ENCODE assay signal across 14 mouse cellular contexts in genomic region chr4:148071508-148071907, GRCm38 (mm10). TPM values are rescaled to one million over a fixed set of nuclear protein-coding genes. Genes with fewer than 3 reads are reported as not detected.
DNase-seq lines count a peak whose midpoint lies in the region; ATAC-seq lines count a peak whose summit lies in the region.
"Had no signal": no experiment of that assay in that cellular context is flagged by ENCODE, and none has a peak within 500 bp of the region (broad histone marks: within the 10 kb centered on the region; RNA-seq: fewer than 3 reads in every experiment).

No protein-coding gene starts in this region.

- no peak overlapping the region for H3K4me3 ChIP-seq in heart, embryonic 16.5 days (ENCODE audit: low read length)
- no peak overlapping the region for H3K4me3 ChIP-seq in limb, embryonic 12.5 days (replicated peaks)
- no peak overlapping the region for H3K4me3 ChIP-seq in limb, embryonic 10.5 days

- no peaks in the 10 kb centered on the region for H3K9me3 ChIP-seq in heart, embryonic 16.5 days (replicated peaks; ENCODE audit: control insufficient read depth, low read length)
- no peaks in the 10 kb centered on the region for H3K9me3 ChIP-seq in limb, embryonic 12.5 days
- H3K9me3 ChIP-seq in limb, embryonic 10.5 days (replicated peaks) = no peaks in the 10 kb centered on the region

- DNase-seq in adrenal gland, postnatal 10 days = peak; percentile 62
- DNase-seq in adrenal gland, adult 8-10 months = no peak
- no peak for DNase-seq in heart, postnatal 4 days
- DNase-seq in limb, embryonic 10.5 days (ENCODE audit: low spot score) = no peak
- peak; percentile 18 for DNase-seq in splenic B cell, adult 2 months (ENCODE audit: low read depth, low spot score)
- DNase-seq in right cerebral cortex, adult 2 months (ENCODE audit: low spot score in 2 of 2) = no peak
- DNase-seq: cerebellum, postnatal 36 days; gastrocnemius, postnatal 36 days; lung, postnatal 14 days; spleen, adult 18-20 months; thymus, postnatal 14 days had no signal

- no peak overlapping the region for H3K27ac ChIP-seq in heart, embryonic 16.5 days (ENCODE audit: low read length)
- H3K27ac ChIP-seq in limb, embryonic 12.5 days = no peak overlapping the region
- no peak overlapping the region for H3K27ac ChIP-seq in limb, embryonic 10.5 days
- H3K27ac ChIP-seq: liver, embryonic 14.5 days had no signal

- H3K27me3 ChIP-seq in heart, embryonic 16.5 days (ENCODE audit: control insufficient read depth, insufficient read depth, low read length) = no peaks in the 10 kb centered on the region
- no peaks in the 10 kb centered on the region for H3K27me3 ChIP-seq in limb, embryonic 12.5 days
- no peaks in the 10 kb centered on the region for H3K27me3 ChIP-seq in limb, embryonic 10.5 days (ENCODE audit: low read depth, poor library complexity, severe bottlenecking)
- no peaks in the 10 kb centered on the region for H3K27me3 ChIP-seq in splenic B cell, adult 2 months (ENCODE audit: control insufficient read depth, insufficient read depth, low read length, poor library complexity, severe bottlenecking)

- no peak overlapping the region for H3K4me2 ChIP-seq in heart, embryonic 16.5 days (ENCODE audit: low read depth, low read length)
- H3K4me2 ChIP-seq in limb, embryonic 12.5 days = no peak overlapping the region

- H3K4me1 ChIP-seq in heart, embryonic 16.5 days (ENCODE audit: control insufficient read depth, insufficient read depth, low read length) = peaks cover 3% of the 10 kb centered on the region; the same call in 1 of the 2 replicates
- peaks cover 12% of the 10 kb centered on the region for H3K4me1 ChIP-seq in limb, embryonic 12.5 days (replicated peaks)
- peaks cover 23% of the 10 kb centered on the region for H3K4me1 ChIP-seq in limb, embryonic 10.5 days

- 0 out of 2 replicates have a peak overlapping the region, but pooled peaks have one; percentile 9 for H3K9ac ChIP-seq in heart, embryonic 16.5 days (ENCODE audit: low read length)
- H3K9ac ChIP-seq in limb, embryonic 12.5 days (replicated peaks) = no peak overlapping the region
- H3K9ac ChIP-seq: liver, embryonic 14.5 days had no signal

- WGBS in heart, embryonic 16.5 days = 61% methylated on average over 5 of the region's 5 CpGs
- WGBS in limb, embryonic 12.5 days = 38% methylated on average over 5 of the region's 5 CpGs
- WGBS in limb, embryonic 10.5 days = 57% methylated on average over 5 of the region's 5 CpGs

- H3K36me3 ChIP-seq in heart, embryonic 16.5 days (ENCODE audit: control insufficient read depth, insufficient read depth) = no peaks in the 10 kb centered on the region
- H3K36me3 ChIP-seq in limb, embryonic 12.5 days = no peaks in the 10 kb centered on the region
- H3K36me3 ChIP-seq in limb, embryonic 10.5 days = no peaks in the 10 kb centered on the region
- H3K36me3 ChIP-seq in splenic B cell, adult 2 months (ENCODE audit: control insufficient read depth, insufficient read depth, low read length, poor library complexity, severe bottlenecking) = no peaks in the 10 kb centered on the region

- no peak for ATAC-seq in heart, embryonic 16.5 days (replicated peaks; ENCODE audit: extremely low read depth, insufficient read depth, low FRiP score)
- ATAC-seq in limb, embryonic 12.5 days (ENCODE audit: insufficient number of reproducible peaks, insufficient read depth, low FRiP score, low TSS enrichment, low read depth) = peak; percentile 7; the same call in 1 of the 2 replicates

RNA-seq across cellular contexts. Expression of gene Agtrap, which starts 16.3 kb away (rescaled TPM):
- total RNA-seq in adrenal gland, postnatal 10 days (2021) = 10 to 100 TPM; 45.4 to 45.5 TPM
- 100 to 1,000 TPM; 117 to 136 (median 124) TPM for total RNA-seq in adrenal gland, adult 8-10 months (2022)
- 17.2 and 17.9 TPM in 2 replicates for polyA plus RNA-seq in heart, embryonic 16.5 days (2015; fragmentation: Nextera tagmentation; extraction: Ambion mirVana)
- 10 to 100 TPM; 24.8 to 27.4 TPM for total RNA-seq in heart, postnatal 4 days (2021)
- polyA plus RNA-seq in limb, embryonic 12.5 days (2016; fragmentation: Nextera tagmentation; extraction: Ambion mirVana) = 11.2 and 12.0 TPM in 2 replicates
- polyA plus RNA-seq in limb, embryonic 10.5 days (2016; fragmentation: Nextera tagmentation; extraction: Ambion mirVana) = 13.1 and 14.1 TPM in 2 replicates

RNA-seq across cellular contexts. Expression of gene Mthfr, which starts 32.6 kb away (rescaled TPM):
- 10 to 100 TPM; 41.9 to 44.0 TPM for total RNA-seq in adrenal gland, postnatal 10 days (2021)
- 10 to 100 TPM; 24.2 to 51.9 (median 36.7) TPM for total RNA-seq in adrenal gland, adult 8-10 months (2022)
- polyA plus RNA-seq in heart, embryonic 16.5 days (2015; fragmentation: Nextera tagmentation; extraction: Ambion mirVana) = 11.7 and 13.9 TPM in 2 replicates
- 10 to 100 TPM; 14.1 to 14.3 TPM for total RNA-seq in heart, postnatal 4 days (2021)
- polyA plus RNA-seq in limb, embryonic 12.5 days (2016; fragmentation: Nextera tagmentation; extraction: Ambion mirVana) = 27.3 and 28.9 TPM in 2 replicates
- polyA plus RNA-seq in limb, embryonic 10.5 days (2016; fragmentation: Nextera tagmentation; extraction: Ambion mirVana) = 23.3 and 25.8 TPM in 2 replicates

RNA-seq across cellular contexts. Expression of gene Clcn6, which starts 32.9 kb away (rescaled TPM):
- 10 to 100 TPM in 1 of 2 experiments, 1 to 10 TPM in 1; 8.4 to 12.8 TPM for total RNA-seq in adrenal gland, postnatal 10 days (2021)
- total RNA-seq in adrenal gland, adult 8-10 months (2022) = 10 to 100 TPM; 10.1 to 20.4 (median 15.8) TPM
- polyA plus RNA-seq in heart, embryonic 16.5 days (2015; fragmentation: Nextera tagmentation; extraction: Ambion mirVana) = 6.8 and 7.1 TPM in 2 replicates
- 10 to 100 TPM; 15.8 to 16.3 TPM for total RNA-seq in heart, postnatal 4 days (2021)
- 8.5 and 8.8 TPM in 2 replicates for polyA plus RNA-seq in limb, embryonic 12.5 days (2016; fragmentation: Nextera tagmentation; extraction: Ambion mirVana)
- polyA plus RNA-seq in limb, embryonic 10.5 days (2016; fragmentation: Nextera tagmentation; extraction: Ambion mirVana) = 6.3 and 9.1 TPM in 2 replicates

RNA-seq across cellular contexts. Expression of gene Mad2l2, which starts 58.7 kb away (rescaled TPM):
- total RNA-seq in adrenal gland, postnatal 10 days (2021) = 10 to 100 TPM; 22.3 to 23.9 TPM
- total RNA-seq in adrenal gland, adult 8-10 months (2022) = 10 to 100 TPM; 24.5 to 32.7 (median 28.9) TPM
- 35.5 and 36.0 TPM in 2 replicates for polyA plus RNA-seq in heart, embryonic 16.5 days (2015; fragmentation: Nextera tagmentation; extraction: Ambion mirVana)
- total RNA-seq in heart, postnatal 4 days (2021) = 10 to 100 TPM; 17.9 to 19.9 TPM
- polyA plus RNA-seq in limb, embryonic 12.5 days (2016; fragmentation: Nextera tagmentation; extraction: Ambion mirVana) = 104 and 107 TPM in 2 replicates
- polyA plus RNA-seq in limb, embryonic 10.5 days (2016; fragmentation: Nextera tagmentation; extraction: Ambion mirVana) = 71.7 and 93.8 TPM in 2 replicates

RNA-seq across cellular contexts. Expression of gene Draxin, which starts 59.0 kb away (rescaled TPM):
- total RNA-seq in adrenal gland, postnatal 10 days (2021) = under 1 TPM; 0.18 to 0.27 TPM
- total RNA-seq in adrenal gland, adult 8-10 months (2022) = under 1 TPM; 0.06 to 0.15 (median 0.12) TPM
- polyA plus RNA-seq in heart, embryonic 16.5 days (2015; fragmentation: Nextera tagmentation; extraction: Ambion mirVana) = 0.02 TPM in 1 of 2 replicates, not detected in the other
- total RNA-seq in heart, postnatal 4 days (2021) = not detected
- 1.8 and 1.9 TPM in 2 replicates for polyA plus RNA-seq in limb, embryonic 12.5 days (2016; fragmentation: Nextera tagmentation; extraction: Ambion mirVana)
- 0.78 and 1.3 TPM in 2 replicates for polyA plus RNA-seq in limb, embryonic 10.5 days (2016; fragmentation: Nextera tagmentation; extraction: Ambion mirVana)

Comparison
In these comparisons a context has a peak if more than half of its experiments do, and no peak if none do; other contexts are left out.
1. DNase-seq: peak in adrenal gland, postnatal 10 days (single experiment) and splenic B cell, adult 2 months (single experiment); none in adrenal gland, adult 8-10 months (single experiment), heart, postnatal 4 days (single experiment), limb, embryonic 10.5 days (single experiment) and right cerebral cortex, adult 2 months (0 of 2).